Mouse (Mus musculus) limb, embryonic 10.5 days (tissue): ENCODE data around the gene Ppp1r14a. TPM values are rescaled to one million over a fixed set of nuclear protein-coding genes. Genes with fewer than 3 reads are reported as not detected.
A peak's percentile ranks its signal among the peaks of the same experiment; 100 is the strongest.

Source experiments
- DNase-seq: peaks from one replicate; pipeline ENCODE4 v3.0.0-alpha.2; 2017; ENCODE audit warnings: low spot score
- H3K27ac ChIP-seq: fragments of 300-500 bp; sonication (generic); 2 replicates; pipeline ENCODE4 v1.5.1; 2016; ENCODE audit warnings: mild to moderate bottlenecking
- H3K27me3 ChIP-seq: fragments of 300-500 bp; sonication (generic); 2 replicates; pipeline ENCODE4 v1.6.1; 2016; ENCODE audit warnings: low read depth, mild to moderate bottlenecking; ENCODE audit not compliant: poor library complexity, severe bottlenecking
- H3K36me3 ChIP-seq: fragments of 300-500 bp; sonication (generic); 2 replicates; pipeline ENCODE4 v1.6.1; 2016; ENCODE audit warnings: mild to moderate bottlenecking, moderate library complexity
- H3K4me1 ChIP-seq: fragments of 300-500 bp; sonication (generic); 2 replicates; pipeline ENCODE4 v1.6.1; 2016
- H3K4me3 ChIP-seq: fragments of 300-500 bp; sonication (generic); 2 replicates; pipeline ENCODE4 v1.5.1; 2016; ENCODE audit warnings: mild to moderate bottlenecking, moderate library complexity
- H3K9me3 ChIP-seq: fragments of 300-500 bp; sonication (generic); replicated peaks from 2 replicates; pipeline ENCODE4 v1.6.1; 2016; ENCODE audit warnings: mild to moderate bottlenecking
- WGBS: fragments of 180-500 bp; shearing (Covaris S2); methylation state at CpG from one replicate; pipeline ENCODE4 v1.1.7; 2016; 5-methylcytosine and 5-hydroxymethylcytosine counted together
- polyA plus RNA-seq: library from polyadenylated mRNA; unstranded; fragments of >200 nt; fragmentation: Nextera tagmentation; extraction: Ambion mirVana; gene quantifications from 2 replicates; pipeline ENCODE4 v1.2.1, GENCODE M21; 2016

Ppp1r14a gene
- polyA plus RNA-seq, 1 experiment from 2014 or later: 5.4 TPM

DNA sequence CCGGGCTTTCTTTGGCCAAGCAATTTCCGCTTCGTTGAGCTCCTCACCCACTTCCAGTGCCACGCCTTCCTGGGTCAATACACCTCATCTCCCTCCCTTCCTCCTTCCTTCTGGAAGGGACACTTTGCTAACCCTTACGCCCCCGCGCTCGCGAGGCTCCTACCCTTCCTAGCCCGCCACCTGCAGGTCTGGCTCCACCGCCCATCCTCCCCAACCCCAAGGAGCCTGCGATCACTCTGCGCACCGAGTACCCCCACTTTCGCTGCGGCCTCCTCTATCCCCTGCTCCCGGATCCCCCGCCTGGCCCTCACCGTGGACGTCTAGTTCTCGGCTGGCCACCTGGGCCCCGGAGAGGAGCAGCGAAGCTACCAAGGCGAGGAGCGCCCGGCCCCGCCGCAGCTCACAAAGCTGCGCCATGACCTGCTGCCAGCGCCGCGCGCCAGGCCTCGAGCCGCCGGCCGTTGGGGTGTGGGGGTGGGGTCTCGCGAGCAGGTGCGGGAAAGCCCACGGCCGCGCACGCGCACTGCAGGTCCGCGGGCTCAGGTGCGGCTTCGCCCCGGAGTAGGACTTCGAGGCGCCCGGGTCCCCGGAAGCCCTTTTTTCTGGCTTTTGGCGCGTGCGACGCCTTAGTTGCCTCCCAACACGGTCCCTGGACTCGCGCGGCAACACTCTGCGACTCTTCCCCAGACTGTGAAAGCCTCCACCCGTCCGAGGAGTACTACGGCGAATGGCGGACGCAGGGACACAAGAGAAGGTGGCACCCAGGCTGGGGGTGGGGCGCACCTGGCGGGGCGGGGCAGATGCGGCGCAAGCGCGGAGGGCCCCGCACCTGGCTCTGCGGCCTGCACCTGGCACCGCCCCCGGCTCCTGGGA, 7.7 kb upstream of the Ppp1r14a start, which contains the start of gene Spint2:
Gene Spint2 (minus strand): TSS at position 712 of the 873 bp plus-strand sequence.
- Histone ChIP-seq H3K27me3 (peaks cover 54% of the 10 kb centered on the region), H3K36me3 (no peaks in the 10 kb centered on the region), H3K4me1 (peaks cover 37% of the 10 kb centered on the region), H3K4me3 (peak within 1 kb of the TSS; percentile 61), H3K27ac (peak within 1 kb of the TSS; percentile 82), H3K9me3 (no peaks in the 10 kb centered on the region)
- under 1% methylated on average over 80 of the region's 80 CpGs for WGBS
- peak; percentile 74 for DNase-seq

DNA sequence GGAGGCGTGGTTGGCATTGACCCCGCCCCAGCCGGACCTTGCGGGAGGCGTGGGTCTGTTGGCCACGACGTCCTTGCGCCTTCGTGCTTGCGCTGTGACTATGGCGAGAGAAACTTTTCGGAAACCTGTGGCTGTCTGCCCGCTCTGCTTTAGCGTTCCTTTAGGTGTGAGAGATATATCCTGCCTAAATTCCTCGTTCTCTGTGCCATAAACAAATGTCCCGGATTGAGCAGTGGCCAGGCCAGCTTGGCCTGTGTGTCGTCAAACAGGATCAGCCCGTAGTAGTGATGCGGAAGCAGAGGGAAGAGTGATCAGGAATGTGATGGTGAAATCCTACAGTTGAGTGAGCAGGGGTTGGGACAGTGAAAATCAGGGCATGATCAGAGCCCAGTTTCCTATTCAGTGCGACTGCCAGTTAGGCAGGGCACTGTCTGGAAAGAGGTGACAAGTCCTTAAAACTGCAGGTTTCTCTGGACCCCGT, 7.0 kb upstream of the Ppp1r14a start:
- Histone ChIP-seq H3K4me1 (peaks cover 30% of the 10 kb centered on the region), H3K4me3 (peak overlapping the region; percentile 61), H3K27me3 (peaks cover 58% of the 10 kb centered on the region), H3K9me3 (no peaks in the 10 kb centered on the region), H3K27ac (peak overlapping the region; percentile 82), H3K36me3 (no peaks in the 10 kb centered on the region)
- 10% methylated on average over 21 of the region's 21 CpGs for WGBS
- no peak for DNase-seq

DNA sequence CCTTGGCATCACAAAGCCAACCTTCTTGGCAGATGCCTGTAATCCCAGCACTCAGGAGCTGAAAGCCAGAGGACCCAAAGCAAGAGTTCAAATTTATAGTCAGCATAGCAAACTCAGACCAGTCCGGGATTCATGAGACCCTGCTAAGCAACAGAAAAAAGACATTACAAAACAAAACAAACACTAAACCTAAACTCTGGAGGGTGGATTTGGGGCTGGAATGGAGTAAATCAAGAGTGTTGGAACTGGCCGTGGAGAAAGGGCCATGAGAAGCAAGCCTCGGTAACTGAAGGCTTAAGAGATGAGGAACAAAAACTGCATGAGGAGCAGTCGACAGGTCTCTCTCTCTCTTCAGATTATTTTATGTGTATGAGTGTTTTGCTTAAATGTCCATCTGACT, 5.2 kb upstream of the Ppp1r14a start:
- H3K36me3 ChIP-seq: no peaks in the 10 kb centered on the region
- H3K27ac ChIP-seq: no peak overlapping the region
- H3K4me3 ChIP-seq: no peak overlapping the region
- no peak for DNase-seq
- peaks cover 35% of the 10 kb centered on the region for H3K4me1 ChIP-seq
- WGBS: 90% methylated on average over 4 of the region's 4 CpGs
- no peaks in the 10 kb centered on the region for H3K9me3 ChIP-seq
- peaks cover 72% of the 10 kb centered on the region for H3K27me3 ChIP-seq

DNA sequence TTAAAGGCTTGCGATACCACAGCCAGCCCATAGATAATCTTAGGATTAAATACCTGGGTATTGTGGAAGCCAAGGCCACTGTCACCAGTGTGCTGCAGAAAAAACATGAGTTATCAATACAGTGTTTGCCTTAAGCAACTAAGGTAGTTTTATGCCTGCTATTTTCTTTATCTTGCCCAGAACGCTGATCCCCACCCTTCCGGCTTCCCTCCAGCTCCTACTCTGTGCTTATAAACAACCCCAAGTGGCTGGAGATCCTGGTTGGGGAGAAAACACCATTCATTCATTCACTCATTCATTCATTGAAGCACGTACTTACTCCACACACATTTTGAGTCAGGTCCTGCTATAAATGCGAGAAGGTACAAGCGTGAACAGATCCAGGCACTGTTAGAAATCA, 4.6 kb upstream of the Ppp1r14a start:
- no peak for DNase-seq
- Histone ChIP-seq H3K4me1 (peaks cover 41% of the 10 kb centered on the region), H3K4me3 (no peak overlapping the region), H3K36me3 (no peaks in the 10 kb centered on the region), H3K27ac (no peak overlapping the region), H3K9me3 (no peaks in the 10 kb centered on the region), H3K27me3 (peaks cover 70% of the 10 kb centered on the region)
- WGBS: 92% methylated on average over 6 of the region's 6 CpGs

DNA sequence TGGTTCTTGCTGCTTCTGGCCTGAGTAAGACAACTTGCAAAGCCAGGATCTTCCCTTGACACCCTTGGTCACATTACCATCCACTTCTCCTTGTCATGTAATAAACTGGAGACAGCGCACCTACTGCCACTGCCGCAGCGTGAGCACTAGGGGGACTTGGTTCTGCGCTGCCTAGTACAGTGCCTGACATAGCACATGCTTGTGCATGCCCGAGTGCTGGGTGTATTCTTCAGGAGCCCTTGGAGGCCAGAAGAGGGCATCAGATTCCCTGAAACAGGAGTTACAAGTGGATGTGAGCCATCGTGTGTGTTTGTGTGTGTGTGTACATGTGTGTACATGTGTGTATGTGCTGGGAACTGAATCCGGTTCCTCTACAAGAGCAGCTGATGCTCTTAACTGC, 1.6 kb upstream of the Ppp1r14a start:
- no peak for DNase-seq
- Histone ChIP-seq H3K4me3 (no peak overlapping the region), H3K4me1 (peaks cover 45% of the 10 kb centered on the region), H3K36me3 (no peaks in the 10 kb centered on the region), H3K27ac (no peak overlapping the region), H3K9me3 (no peaks in the 10 kb centered on the region), H3K27me3 (peaks cover 53% of the 10 kb centered on the region)
- 91% methylated on average over 7 of the region's 7 CpGs for WGBS

DNA sequence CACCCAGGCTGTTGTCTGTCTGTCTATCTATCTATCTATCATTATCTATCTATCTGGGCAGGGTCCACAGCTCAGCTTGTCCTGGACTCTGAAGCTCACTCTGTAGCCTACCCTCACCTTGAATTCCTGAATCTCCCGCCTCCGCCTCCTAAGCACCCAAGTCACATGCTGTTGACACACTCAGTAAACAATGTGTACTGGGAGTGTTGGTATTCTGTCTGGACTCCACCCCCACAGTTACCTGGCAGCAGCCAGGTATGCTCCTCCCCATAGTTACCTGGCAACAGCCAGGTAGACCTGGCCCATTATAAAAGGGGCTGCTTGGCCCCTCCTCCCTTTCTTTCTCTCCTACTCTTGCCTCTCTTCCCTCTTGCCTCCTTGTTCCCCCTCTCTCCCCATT, 1.0 kb upstream of the Ppp1r14a start:
- H3K4me1 ChIP-seq: peaks cover 47% of the 10 kb centered on the region
- WGBS: 90% methylated on average over 2 of the region's 2 CpGs
- no peaks in the 10 kb centered on the region for H3K36me3 ChIP-seq
- no peak overlapping the region for H3K27ac ChIP-seq
- no peak for DNase-seq
- no peak overlapping the region for H3K4me3 ChIP-seq
- no peaks in the 10 kb centered on the region for H3K9me3 ChIP-seq
- peaks cover 48% of the 10 kb centered on the region for H3K27me3 ChIP-seq

DNA sequence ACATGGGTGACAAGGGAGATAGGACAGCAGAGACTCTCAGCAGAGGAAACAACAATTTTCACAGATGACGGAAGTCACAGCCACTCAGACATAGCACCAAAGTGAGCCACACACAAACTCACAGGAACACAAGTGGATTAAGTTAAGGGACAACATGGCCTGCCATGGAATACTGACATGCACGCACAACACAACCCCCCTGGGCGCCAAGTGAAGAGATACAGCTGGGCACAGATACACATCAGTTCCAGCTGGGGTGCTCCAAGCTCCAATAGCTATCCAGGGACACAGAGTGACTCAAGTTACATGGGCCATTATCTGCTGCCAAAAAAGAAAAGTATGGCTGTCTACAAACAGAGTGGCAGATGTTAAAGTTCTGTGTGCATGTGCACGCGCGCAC, 748 bp downstream of the Ppp1r14a start:
- 65% methylated on average over 6 of the region's 6 CpGs for WGBS
- Histone ChIP-seq H3K27ac (peak overlapping the region; percentile 86; the same call in 1 of the 2 replicates), H3K36me3 (no peaks in the 10 kb centered on the region), H3K4me3 (peak overlapping the region; percentile 71), H3K4me1 (peaks cover 60% of the 10 kb centered on the region), H3K9me3 (no peaks in the 10 kb centered on the region), H3K27me3 (peaks cover 49% of the 10 kb centered on the region)
- DNase-seq: no peak

DNA sequence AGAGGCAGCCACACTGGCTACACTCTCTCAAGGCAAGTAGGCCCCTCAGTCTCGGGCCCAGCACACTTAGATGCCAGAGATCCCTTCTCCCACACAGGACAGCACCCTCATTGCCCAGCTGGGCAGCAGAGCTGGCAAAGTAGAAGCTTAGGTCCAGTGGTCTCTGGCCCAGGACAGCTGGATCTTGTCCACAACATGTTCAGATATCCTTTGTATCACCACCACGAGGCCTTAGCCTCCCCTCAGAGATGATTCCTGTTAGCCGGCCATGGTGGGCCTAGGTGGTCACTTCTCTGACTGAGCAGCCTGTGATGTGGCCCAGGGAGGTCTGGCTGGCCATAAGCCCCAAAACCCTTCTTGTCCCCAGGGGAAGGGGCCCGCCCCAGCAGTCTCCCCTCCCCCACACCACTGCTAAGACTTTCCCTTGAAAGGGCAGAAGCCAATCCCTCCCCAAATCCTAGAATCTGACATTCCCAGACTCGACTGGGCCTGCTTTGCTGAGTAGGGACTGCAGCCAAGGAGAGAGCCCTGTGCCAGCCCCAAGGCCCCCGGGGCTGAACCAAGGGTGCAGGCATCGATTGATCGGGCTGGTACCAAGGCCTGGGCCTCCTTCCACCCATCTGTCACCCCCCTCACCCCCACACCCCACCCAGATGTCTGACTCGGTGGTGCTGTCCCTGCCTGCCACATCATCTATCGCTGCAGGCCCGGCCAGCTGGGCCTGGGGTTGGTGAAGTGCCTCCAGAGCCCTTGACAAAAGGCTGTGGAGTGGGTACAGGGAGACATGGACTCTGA, 1.8 kb downstream of the Ppp1r14a start:
- peak; percentile 42 for DNase-seq
- H3K27me3 ChIP-seq: peaks cover 43% of the 10 kb centered on the region
- peak overlapping the region; percentile 82 for H3K27ac ChIP-seq
- H3K4me1 ChIP-seq: peaks cover 60% of the 10 kb centered on the region
- WGBS: 19% methylated on average over 11 of the region's 11 CpGs
- H3K9me3 ChIP-seq: no peaks in the 10 kb centered on the region
- H3K4me3 ChIP-seq: peak overlapping the region; percentile 7; the same call in 1 of the 2 replicates
- no peaks in the 10 kb centered on the region for H3K36me3 ChIP-seq

DNA sequence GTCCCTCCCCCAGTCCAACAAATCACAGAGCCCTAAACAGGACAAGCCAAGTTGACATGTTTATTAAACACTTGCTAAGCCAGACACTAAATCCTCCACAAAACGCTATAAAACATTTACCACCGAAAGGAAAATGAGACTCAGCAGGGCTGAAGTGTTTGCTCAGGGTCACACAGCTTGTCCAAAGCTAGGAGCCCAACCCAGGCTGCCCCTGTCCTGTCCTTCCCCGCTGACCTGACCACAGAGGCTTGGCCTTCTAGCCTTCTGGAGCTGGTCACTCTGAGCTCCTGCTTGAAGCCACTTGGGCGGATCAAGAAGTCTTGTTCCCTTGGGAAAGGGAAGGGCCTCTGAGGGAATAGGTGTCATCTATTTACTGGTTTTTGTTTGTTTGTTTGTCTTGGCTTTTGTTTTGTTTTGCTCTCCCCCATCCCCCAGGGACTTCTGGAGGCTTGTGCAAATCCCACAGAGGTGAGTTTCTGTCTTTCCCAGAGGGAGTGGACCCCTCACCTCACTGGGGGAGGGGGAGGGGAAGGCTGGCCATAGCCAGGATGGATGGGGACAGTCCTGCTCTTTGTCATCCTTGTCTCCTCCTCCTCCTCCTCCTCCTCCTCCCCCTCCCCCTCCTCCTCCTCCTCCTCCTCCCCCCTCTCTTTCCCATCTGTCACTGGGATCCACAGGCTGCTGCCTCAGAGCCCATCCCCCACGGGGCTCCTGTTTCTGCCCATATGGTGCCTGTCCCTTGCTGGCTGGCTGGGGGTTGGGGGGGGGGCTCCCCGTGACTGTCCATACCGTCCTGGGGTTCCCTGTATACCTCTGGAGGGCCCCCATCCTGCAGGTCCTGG, 2.7 kb downstream of the Ppp1r14a start:
- peaks cover 60% of the 10 kb centered on the region for H3K4me1 ChIP-seq
- peak overlapping the region; percentile 82 for H3K27ac ChIP-seq
- H3K4me3 ChIP-seq: peak overlapping the region; percentile 20; the same call in 1 of the 2 replicates
- H3K9me3 ChIP-seq: no peaks in the 10 kb centered on the region
- peaks cover 42% of the 10 kb centered on the region for H3K27me3 ChIP-seq
- DNase-seq: peak; percentile 44
- H3K36me3 ChIP-seq: no peaks in the 10 kb centered on the region
- 7% methylated on average over 6 of the region's 7 CpGs for WGBS

DNA sequence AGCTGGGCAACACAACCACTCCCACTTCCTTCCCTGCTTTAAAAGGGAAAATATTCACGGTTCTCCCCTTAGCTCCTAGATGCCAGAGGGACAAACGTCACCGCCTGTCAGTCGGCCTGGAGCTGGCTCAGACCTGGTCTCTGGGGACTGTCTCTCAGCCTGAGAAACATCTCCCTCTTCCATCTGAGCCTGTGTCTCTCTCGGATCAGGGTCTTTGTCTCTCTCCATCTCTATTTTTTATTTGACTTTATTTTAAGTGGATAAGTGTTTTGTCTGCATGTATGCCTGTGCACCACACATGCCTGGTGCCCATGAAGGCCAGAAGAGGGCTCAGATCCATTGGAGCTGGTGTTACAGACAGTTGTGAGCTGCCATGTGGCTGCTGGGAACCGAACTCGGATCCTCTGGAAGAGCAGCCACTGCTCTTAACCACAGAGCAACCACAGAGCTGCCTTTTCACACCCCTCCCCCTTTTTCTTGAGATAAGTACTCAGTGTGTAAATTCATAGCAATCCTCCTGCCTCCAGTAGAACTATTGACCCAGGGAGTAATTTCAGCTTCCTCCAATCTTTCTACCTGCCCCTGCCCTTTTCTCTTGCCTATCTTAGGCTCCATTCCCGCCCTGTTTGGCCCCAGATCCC, 3.5 kb downstream of the Ppp1r14a start:
- peak overlapping the region; percentile 20 for H3K4me3 ChIP-seq
- peaks cover 60% of the 10 kb centered on the region for H3K4me1 ChIP-seq
- WGBS: 18% methylated on average over 8 of the region's 8 CpGs

DNA sequence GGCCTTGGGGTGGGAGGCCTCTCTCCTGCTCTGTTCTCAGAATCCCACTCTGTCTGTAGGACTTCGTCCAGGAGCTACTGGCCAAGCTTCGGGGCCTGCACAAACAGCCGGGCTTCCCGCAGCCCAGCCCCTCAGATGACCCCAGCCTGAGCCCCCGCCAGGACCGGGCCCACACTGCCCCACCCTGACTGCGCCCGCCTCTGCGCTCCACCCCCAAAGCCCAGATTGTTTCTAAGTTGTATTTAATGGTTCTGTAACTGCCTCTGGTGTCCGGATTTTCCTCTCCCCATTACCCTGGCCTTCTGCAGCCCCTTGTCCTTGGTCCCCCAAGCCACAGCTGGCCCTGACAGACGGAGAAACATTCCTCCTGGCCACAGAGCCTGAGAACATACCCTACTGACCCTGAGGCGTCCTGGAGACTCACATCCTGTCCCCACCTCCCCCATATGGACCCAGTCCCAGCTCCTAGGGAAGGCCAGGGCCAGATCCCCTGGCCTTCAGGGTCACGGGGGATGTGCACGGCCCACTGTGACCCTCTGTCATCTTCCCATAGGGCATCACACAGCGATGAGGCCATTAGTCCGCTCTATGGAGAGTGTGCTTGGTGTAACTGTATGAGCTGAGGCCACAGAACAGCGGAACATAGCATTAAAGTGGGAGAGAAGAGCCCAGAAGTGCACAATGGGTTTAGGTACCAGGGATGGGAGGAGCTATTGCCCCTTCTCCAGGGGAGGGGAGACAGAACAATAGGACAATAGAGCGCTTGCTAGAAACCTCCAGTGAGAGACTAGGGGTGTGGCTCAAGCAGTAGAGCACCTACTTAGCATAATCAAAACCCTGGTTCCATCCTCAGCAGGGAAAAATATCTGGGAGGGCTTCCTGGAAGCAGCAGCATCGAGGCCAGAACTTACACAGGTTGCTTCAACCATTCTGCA, 4.3 kb downstream of the Ppp1r14a start:
- Histone ChIP-seq H3K4me3 (peak overlapping the region; percentile 18; the same call in 1 of the 2 replicates), H3K36me3 (no peaks in the 10 kb centered on the region)

More for the DNA sequence above, 3.5 kb downstream of the Ppp1r14a start:
- Histone ChIP-seq H3K36me3 (no peaks in the 10 kb centered on the region), H3K9me3 (no peaks in the 10 kb centered on the region), H3K27ac (peak overlapping the region; percentile 82), H3K27me3 (peaks cover 35% of the 10 kb centered on the region)
- no peak for DNase-seq

More for the DNA sequence above, 4.3 kb downstream of the Ppp1r14a start:
- Histone ChIP-seq H3K4me1 (peaks cover 60% of the 10 kb centered on the region), H3K27me3 (peaks cover 28% of the 10 kb centered on the region), H3K27ac (peak overlapping the region; percentile 82), H3K9me3 (no peaks in the 10 kb centered on the region)
- 21% methylated on average over 19 of the region's 19 CpGs for WGBS
- DNase-seq: peak; percentile 47
